Comparison of ENCODE assay signal across 14 mouse cellular contexts in genomic region chr8:117481830-117482229, GRCm38 (mm10). TPM values are rescaled to one million over a fixed set of nuclear protein-coding genes. Genes with fewer than 3 reads are reported as not detected.
DNase-seq lines count a peak whose midpoint lies in the region; ATAC-seq and TF ChIP-seq lines count a peak whose summit lies in the region.
"Had no signal": no experiment of that assay in that cellular context is flagged by ENCODE, and none has a peak within 500 bp of the region (broad histone marks: within the 10 kb centered on the region; RNA-seq: fewer than 3 reads in every experiment).

No protein-coding gene starts in this region.

- DNase-seq in gastrocnemius, adult 2 months, result peak; percentile 36
- no peak for DNase-seq in gastrocnemius, postnatal 36 days
- peak; percentile 80 for DNase-seq in A20 (ENCODE audit: low read depth, low spot score)
- DNase-seq in liver, embryonic 13.5 days, result no peak
- DNase-seq in monocyte, adult 2 months (ENCODE audit: low read depth in 1 of 2, low spot score in 2 of 2), result peak; percentile 70 to 76
- no peak for DNase-seq in cerebellum, adult 11-12 months
- no peak for DNase-seq in embryo, embryonic 10 days (ENCODE audit: low spot score)
- DNase-seq in thymus, postnatal 10 days (ENCODE audit: low spot score in 2 of 2), result no peak
- DNase-seq: embryo, embryonic 11 days; kidney, adult 18-20 months; layer of hippocampus, postnatal 36 days; lung, embryonic 14.5 days; right cerebral cortex, postnatal 25 days had no signal

- no peak overlapping the region for H3K9ac ChIP-seq in liver, embryonic 13.5 days
- H3K9ac ChIP-seq: heart, embryonic 15.5 days; lung, embryonic 14.5 days had no signal

- WGBS in liver, embryonic 13.5 days (ENCODE audit: insufficient replicate concordance), result 30% methylated on average over 5 of the region's 5 CpGs

- ATAC-seq in liver, embryonic 13.5 days (ENCODE audit: low read depth), result peak; percentile 31; the same call in 1 of the 2 replicates

- no peaks in the 10 kb centered on the region for H3K27me3 ChIP-seq in liver, embryonic 13.5 days
- H3K27me3 ChIP-seq: heart, embryonic 15.5 days had no signal

- 0 out of 2 replicates have a peak overlapping the region, but pooled peaks have one; percentile 21 for H3K4me2 ChIP-seq in liver, embryonic 13.5 days
- H3K4me2 ChIP-seq: heart, embryonic 15.5 days; lung, embryonic 14.5 days had no signal

- H3K4me1 ChIP-seq in liver, embryonic 13.5 days (replicated peaks), result 0 out of 2 replicates have a peak, but pooled peaks cover 3% of the 10 kb centered on the region
- H3K4me1 ChIP-seq: heart, embryonic 15.5 days had no signal

- no peak for TF ChIP-seq CTCF in gastrocnemius, adult 2 months (IDR thresholded peaks at IDR 0.05)

- no peak overlapping the region for H3K4me3 ChIP-seq in gastrocnemius, adult 2 months
- H3K4me3 ChIP-seq in liver, embryonic 13.5 days (replicated peaks), result no peak overlapping the region
- H3K4me3 ChIP-seq: heart, embryonic 15.5 days had no signal

- H3K9me3 ChIP-seq in liver, embryonic 13.5 days (replicated peaks), result no peaks in the 10 kb centered on the region
- H3K9me3 ChIP-seq: heart, embryonic 15.5 days had no signal

- intact Hi-C loops in gastrocnemius, adult 2 months (cut with DNase I), result no loop called here
- intact Hi-C loops in gastrocnemius, postnatal 36 days (cut with DNase I), result no loop called here

- H3K36me3 ChIP-seq in liver, embryonic 13.5 days, result no peaks in the 10 kb centered on the region
- H3K36me3 ChIP-seq: heart, embryonic 15.5 days had no signal

- no peak overlapping the region for H3K27ac ChIP-seq in gastrocnemius, adult 2 months
- no peak overlapping the region; the same call in 1 of the 2 replicates for H3K27ac ChIP-seq in liver, embryonic 13.5 days
- H3K27ac ChIP-seq: heart, embryonic 15.5 days had no signal

RNA-seq across cellular contexts. Expression of gene Plcg2, which starts 16.3 kb away (rescaled TPM):
- under 1 TPM; 0.73 to 0.79 TPM for total RNA-seq in gastrocnemius, adult 2 months (2021)
- under 1 TPM; 0.59 to 0.61 TPM for total RNA-seq in gastrocnemius, postnatal 36 days (2021)
- polyA plus RNA-seq in liver, embryonic 13.5 days (2015; fragmentation: Nextera tagmentation; extraction: Ambion mirVana), result 7.3 and 7.8 TPM in 2 replicates

Comparison
In these comparisons a context has a peak if more than half of its experiments do, and no peak if none do; other contexts are left out.
1. DNase-seq: peak in gastrocnemius, adult 2 months (single experiment), A20 (single experiment) and monocyte, adult 2 months (2 of 2); none in gastrocnemius, postnatal 36 days (0 of 2), liver, embryonic 13.5 days (single experiment), cerebellum, adult 11-12 months (single experiment), embryo, embryonic 10 days (single experiment) and thymus, postnatal 10 days (0 of 2).